Mouse (Mus musculus) lung, postnatal 14 days (tissue): Measurements from ENCODE around the gene Sfrp5.

Experiments used
- DNase-seq: peaks from one replicate; pipeline ENCODE4 v3.0.0; 2021

The Sfrp5 gene

GRCm38 (mm10) chr19:42201696-42202381, at the start of gene Sfrp5:
Gene Sfrp5, minus strand, starts transcription at chr19:42202252.
- no peak for DNase-seq

- DNase-seq, result no peak
Observed at GRCm38 (mm10) chr19:42249976-42250914, 48.2 kb upstream of the Sfrp5 start.

DNA sequence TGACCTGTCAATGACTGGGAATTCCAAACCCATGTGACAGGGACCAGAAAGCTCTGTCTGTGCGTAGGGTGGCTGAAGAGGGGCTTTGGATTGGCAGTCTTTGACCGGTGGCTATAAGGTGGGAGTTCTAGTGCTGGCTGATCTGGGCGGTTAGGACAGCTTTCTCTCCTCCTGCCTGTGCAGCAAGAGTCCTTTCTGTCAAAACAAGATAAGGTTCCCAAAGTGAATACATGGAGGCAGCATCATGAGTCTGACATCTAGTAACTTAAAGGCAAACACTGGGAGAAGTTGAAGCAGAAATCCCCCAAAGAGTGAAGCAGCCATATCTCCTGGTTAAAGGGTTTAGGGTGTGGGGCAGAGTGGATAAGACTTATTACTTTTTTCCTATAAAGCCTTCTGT, 45.5 kb upstream of the Sfrp5 start, which contains the start of gene Golga7b:
Gene Golga7b, plus strand, starts transcription at position 56 of the 400 bp plus-strand sequence.
- no peak for DNase-seq

- no peak for DNase-seq
Observed at GRCm38 (mm10) chr19:42246626-42247025, 44.6 kb upstream of the Sfrp5 start.

DNA sequence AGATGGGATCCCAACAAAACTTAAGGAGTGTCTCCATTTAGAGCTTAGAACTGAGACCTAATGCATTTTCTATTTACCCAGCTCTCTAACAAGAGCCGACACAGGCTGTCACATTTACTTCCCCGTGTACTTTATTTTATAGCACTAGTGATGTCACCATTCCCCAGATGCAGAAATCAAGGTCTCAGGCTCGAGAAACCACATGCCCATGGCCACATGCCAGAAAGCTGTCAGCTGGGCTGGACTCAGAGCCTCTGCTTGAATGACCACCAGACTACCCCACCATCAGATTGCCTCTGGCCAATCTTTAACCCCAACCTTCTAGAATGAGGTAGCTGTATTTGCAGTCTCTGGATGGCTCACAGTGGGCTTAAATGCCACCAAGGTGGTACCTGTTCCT, 41.3 kb upstream of the Sfrp5 start:
- no peak for DNase-seq

- no peak for DNase-seq
Observed at GRCm38 (mm10) chr19:42240881-42241280, 38.8 kb upstream of the Sfrp5 start.

GRCm38 (mm10) chr19:42238341-42238715, 36.3 kb upstream of the Sfrp5 start:
- DNase-seq, result no peak

- no peak for DNase-seq
Observed at GRCm38 (mm10) chr19:42237602-42238340, 35.7 kb upstream of the Sfrp5 start.

DNA sequence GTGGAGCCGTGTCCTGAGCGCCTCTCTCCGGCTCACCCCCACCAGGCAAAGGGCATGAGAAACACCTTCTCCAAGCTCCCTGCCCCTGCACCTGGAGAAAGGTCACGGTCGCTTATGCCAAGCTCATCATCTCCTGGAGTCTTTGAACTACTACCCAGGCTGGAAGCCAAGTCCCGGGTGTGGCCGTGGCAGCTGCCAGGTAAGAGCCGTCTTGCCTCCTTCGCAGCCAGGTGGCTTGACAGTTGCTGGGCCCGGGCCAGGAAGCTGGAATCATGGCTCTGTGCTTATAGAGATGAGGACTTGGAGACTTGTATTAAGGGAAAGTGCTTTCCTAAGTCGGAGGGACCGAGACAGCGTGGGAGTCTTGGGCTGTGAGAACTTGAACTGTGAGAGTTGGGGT, 28.9 kb upstream of the Sfrp5 start:
- DNase-seq, result no peak

DNA sequence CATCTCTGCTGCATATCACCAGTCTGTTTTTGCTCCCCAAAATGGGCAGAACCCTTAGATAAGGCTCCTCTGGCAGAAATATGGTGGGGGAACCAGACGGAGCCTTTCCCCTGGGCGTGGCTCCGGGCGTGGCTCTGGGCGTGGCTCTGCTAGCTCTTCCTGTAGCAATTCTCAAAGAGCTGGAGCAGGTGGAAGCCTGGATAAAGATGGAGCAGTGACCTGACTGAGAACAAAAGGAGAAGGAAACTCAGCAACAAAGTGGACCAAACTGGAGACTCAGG, 28.2 kb upstream of the Sfrp5 start:
- DNase-seq, result no peak

GRCm38 (mm10) chr19:42229499-42230287, 27.6 kb upstream of the Sfrp5 start:
- no peak for DNase-seq

- no peak for DNase-seq
Observed at GRCm38 (mm10) chr19:42226451-42226850, 24.4 kb upstream of the Sfrp5 start.

DNA sequence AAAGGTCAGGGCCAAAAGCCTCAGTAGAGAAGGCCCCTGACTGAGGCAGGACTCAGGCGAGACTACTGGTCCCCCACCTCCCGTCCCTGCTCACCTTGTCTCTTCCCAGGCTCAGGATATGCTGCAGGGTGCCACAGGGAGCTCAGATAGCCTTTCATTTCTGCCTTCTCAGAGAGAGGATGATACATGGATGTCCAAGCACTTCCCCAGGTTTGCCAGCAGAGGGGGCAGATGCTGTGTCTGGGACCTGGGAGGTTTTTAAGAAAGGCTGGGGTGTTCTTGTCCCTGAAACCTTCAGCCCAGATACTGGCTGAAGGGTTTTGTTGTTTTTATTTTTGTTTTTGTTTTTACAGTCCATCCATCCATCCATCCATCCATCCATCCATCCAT, 15.3 kb upstream of the Sfrp5 start:
- DNase-seq, result no peak

DNA sequence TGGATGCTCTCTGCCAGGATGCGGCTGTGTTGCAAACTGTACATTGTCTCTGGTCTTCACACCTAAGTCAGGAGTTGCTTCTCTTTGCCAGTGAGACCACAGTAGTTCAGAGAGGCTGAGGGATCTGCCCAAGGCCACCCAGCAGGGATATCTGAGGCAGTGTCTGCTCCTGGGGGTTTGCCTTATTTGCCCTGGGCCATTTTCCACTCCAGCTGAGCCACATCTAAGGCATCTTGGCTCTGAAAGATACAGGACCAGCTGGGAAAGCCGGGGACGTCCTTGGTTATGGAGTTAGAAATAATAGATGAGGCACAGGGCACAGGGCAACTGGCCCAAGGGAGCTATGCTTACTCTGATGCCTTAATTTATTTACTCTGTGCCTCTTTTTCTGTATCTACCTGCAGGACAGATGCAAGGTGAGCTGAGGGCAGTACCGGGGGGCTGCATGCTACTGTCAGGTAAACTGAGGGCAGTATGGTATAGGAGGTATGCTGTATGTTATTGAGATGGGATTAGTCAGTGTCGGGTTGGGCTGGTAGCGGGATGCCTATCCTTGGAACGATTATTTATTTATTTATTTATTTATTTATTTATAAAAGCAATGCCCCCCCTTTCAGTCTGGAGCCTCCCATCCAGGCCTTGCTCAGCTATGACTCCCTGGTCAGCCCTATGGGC, 14.8 kb upstream of the Sfrp5 start:
- no peak for DNase-seq

GRCm38 (mm10) chr19:42214601-42215000, 12.5 kb upstream of the Sfrp5 start:
- DNase-seq, result no peak

DNA sequence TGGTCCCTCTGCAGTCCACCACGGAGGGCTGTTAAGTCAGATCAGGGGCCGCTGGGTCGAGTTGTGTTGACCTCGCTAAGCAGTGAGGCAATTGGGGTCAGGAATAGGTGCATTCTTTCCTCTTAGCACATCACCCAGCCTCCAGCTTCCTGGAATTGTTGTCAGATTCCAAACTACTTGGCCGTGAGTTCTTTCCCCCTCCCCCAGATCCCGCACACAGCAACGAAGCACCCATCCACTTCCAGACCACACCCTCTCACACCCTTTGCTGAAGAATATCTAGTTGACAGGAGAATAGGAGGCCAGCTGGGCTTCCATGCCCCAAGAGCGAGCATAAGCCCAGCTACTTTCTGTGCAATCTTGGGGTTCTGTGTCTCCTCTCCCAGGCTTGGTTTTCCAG, 9.9 kb upstream of the Sfrp5 start:
- no peak for DNase-seq

GRCm38 (mm10) chr19:42209976-42210375, 7.9 kb upstream of the Sfrp5 start:
- no peak for DNase-seq

GRCm38 (mm10) chr19:42209485-42209884, 7.4 kb upstream of the Sfrp5 start:
- DNase-seq, result no peak

- no peak for DNase-seq
Observed at GRCm38 (mm10) chr19:42205201-42205600, 3.1 kb upstream of the Sfrp5 start.

DNA sequence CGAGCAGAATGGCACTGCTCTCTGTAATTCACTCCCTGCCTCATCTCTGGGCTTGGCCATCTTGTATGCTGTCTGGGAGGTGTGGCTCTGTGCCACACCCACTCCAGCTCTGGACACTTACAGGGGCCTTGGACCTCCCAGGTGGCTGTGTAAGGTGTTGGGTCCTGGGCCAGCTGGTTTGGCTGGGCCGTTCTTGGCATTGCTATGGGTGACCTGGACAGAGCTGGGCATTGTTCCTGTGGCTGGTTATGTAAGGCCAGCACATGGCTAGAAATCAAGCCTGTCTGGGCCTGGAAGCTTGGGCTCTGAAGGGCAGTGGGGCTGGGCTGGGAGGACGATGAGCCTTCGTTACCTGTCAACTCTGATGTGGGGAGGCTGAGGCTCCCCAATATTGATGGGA, 2.3 kb upstream of the Sfrp5 start:
- no peak for DNase-seq

- no peak for DNase-seq
Observed at GRCm38 (mm10) chr19:42202467-42202866, 415 bp upstream of the Sfrp5 start.

GRCm38 (mm10) chr19:42198026-42198425, 4.0 kb downstream of the Sfrp5 start:
- DNase-seq, result no peak
